Mouse (Mus musculus) liver, embryonic 16.5 days (tissue): ENCODE measurements around the gene Galr3. TPM values are rescaled to one million over a fixed set of nuclear protein-coding genes. Genes with fewer than 3 reads are reported as not detected.

Source experiments
- ATAC-seq: fragments of 200-750 bp; cut with Nextera tagmentation; 2 replicates; pipeline ENCODE4 v1.8.0; 2017; ENCODE audit warnings: low read depth, mild to moderate bottlenecking, moderate number of reproducible peaks, moderate library complexity
- H3K27ac ChIP-seq: fragments of 300-500 bp; sonication (generic); 2 replicates; pipeline ENCODE4 v1.5.1; 2014; ENCODE audit warnings: mild to moderate bottlenecking, low read length
- H3K27me3 ChIP-seq: fragments of 300-500 bp; sonication (generic); 2 replicates; pipeline ENCODE4 v1.6.1; 2014; ENCODE audit warnings: low read depth, low read length, mixed read lengths; ENCODE audit not compliant: control insufficient read depth, insufficient read depth
- H3K36me3 ChIP-seq: fragments of 300-500 bp; sonication (generic); 2 replicates; pipeline ENCODE4 v1.6.1; 2014; ENCODE audit warnings: mild to moderate bottlenecking; ENCODE audit not compliant: control insufficient read depth, insufficient read depth
- H3K4me1 ChIP-seq: fragments of 300-500 bp; sonication (generic); 2 replicates; pipeline ENCODE4 v1.6.1; 2014; ENCODE audit warnings: low read depth, low read length, mixed read lengths; ENCODE audit not compliant: control insufficient read depth
- H3K4me2 ChIP-seq: fragments of 300-500 bp; sonication (generic); 2 replicates; pipeline ENCODE4 v1.6.1; 2014; ENCODE audit warnings: low read depth, low read length, mixed read lengths
- H3K4me3 ChIP-seq: fragments of 300-500 bp; sonication (generic); 2 replicates; pipeline ENCODE4 v1.5.1; 2014; ENCODE audit warnings: low read depth, mild to moderate bottlenecking, low read length
- H3K9ac ChIP-seq: fragments of 300-500 bp; sonication (generic); 2 replicates; pipeline ENCODE4 v1.6.1; 2014; ENCODE audit warnings: low read depth, low read length
- H3K9me3 ChIP-seq: fragments of 300-500 bp; sonication (generic); replicated peaks from 2 replicates; pipeline ENCODE4 v1.6.1; 2016; ENCODE audit warnings: low read length; ENCODE audit not compliant: control insufficient read depth
- WGBS: fragments of 180-500 bp; shearing (Covaris S2); extraction: QIAGEN DNeasy Blood & Tissue Kit; methylation state at CpG from one replicate; pipeline ENCODE4 v1.1.7; 2014; ENCODE audit not compliant: insufficient replicate concordance; 5-methylcytosine and 5-hydroxymethylcytosine counted together
- polyA plus RNA-seq: library from polyadenylated mRNA; unstranded; fragments of >200 nt; fragmentation: Nextera tagmentation; extraction: Ambion mirVana; gene quantifications from 2 replicates; pipeline ENCODE4 v1.2.1, GENCODE M21; 2015

Gene Galr3
- polyA plus RNA-seq, 1 experiment from 2014 or later = 0.20 TPM

- peak overlapping the region; percentile 31 for H3K4me2 ChIP-seq
- H3K27ac ChIP-seq = peak overlapping the region; percentile 70
- WGBS = 50% methylated on average over 6 of the region's 6 CpGs
- H3K9ac ChIP-seq = no peak overlapping the region
- H3K4me3 ChIP-seq = no peak overlapping the region
- H3K27me3 ChIP-seq = no peaks in the 10 kb centered on the region
- peak; percentile 17 for ATAC-seq
- H3K36me3 ChIP-seq = peaks cover 80% of the 10 kb centered on the region
- H3K4me1 ChIP-seq = peaks cover 43% of the 10 kb centered on the region
- H3K9me3 ChIP-seq = no peaks in the 10 kb centered on the region
These were observed 16.2 kb downstream of the Galr3 start for GRCm38 (mm10) chr15:79057850-79058249.

- Histone ChIP-seq H3K9me3 (no peaks in the 10 kb centered on the region), H3K4me3 (peak overlapping the region; percentile 92)
These were observed 19.3 kb downstream of the Galr3 start for GRCm38 (mm10) chr15:79060887-79061565.

GRCm38 (mm10) chr15:79062376-79063159 is 20.9 kb downstream of the Galr3 start, which contains the start of gene Ankrd54:
Gene Ankrd54 (minus strand): TSS chr15:79062893.
- Histone ChIP-seq H3K4me1 (peaks cover 66% of the 10 kb centered on the region), H3K9me3 (no peaks in the 10 kb centered on the region), H3K36me3 (peaks cover 34% of the 10 kb centered on the region), H3K4me2 (peak within 1 kb of the TSS; percentile 78), H3K27ac (peak within 1 kb of the TSS; percentile 93), H3K9ac (peak within 1 kb of the TSS; percentile 90), H3K27me3 (no peaks in the 10 kb centered on the region), H3K4me3 (peak within 1 kb of the TSS; percentile 92)
- under 1% methylated on average over 80 of the region's 80 CpGs for WGBS
- peak; percentile 97 for ATAC-seq

More at GRCm38 (mm10) chr15:79060887-79061565, 19.3 kb downstream of the Galr3 start:
- Histone ChIP-seq H3K9ac (peak overlapping the region; percentile 90), H3K27me3 (no peaks in the 10 kb centered on the region), H3K27ac (0 out of 2 replicates have a peak overlapping the region, but pooled peaks have one; percentile 0), H3K4me2 (peak overlapping the region; percentile 71), H3K36me3 (peaks cover 48% of the 10 kb centered on the region), H3K4me1 (peaks cover 57% of the 10 kb centered on the region)
- ATAC-seq = no peak
- 68% methylated on average over 14 of the region's 14 CpGs for WGBS

GRCm38 (mm10) chr15:79063160-79063740 is 21.6 kb downstream of the Galr3 start:
- Histone ChIP-seq H3K4me1 (peaks cover 66% of the 10 kb centered on the region), H3K4me3 (peak overlapping the region; percentile 50), H3K27ac (peak overlapping the region; percentile 59), H3K9ac (peak overlapping the region; percentile 58), H3K27me3 (no peaks in the 10 kb centered on the region), H3K9me3 (no peaks in the 10 kb centered on the region), H3K4me2 (peak overlapping the region; percentile 78), H3K36me3 (peaks cover 27% of the 10 kb centered on the region)
- WGBS = 10% methylated on average over 14 of the region's 14 CpGs
- no peak for ATAC-seq

GRCm38 (mm10) chr15:79065086-79065770 is 23.5 kb downstream of the Galr3 start:
- H3K9ac ChIP-seq = no peak overlapping the region
- H3K4me3 ChIP-seq = no peak overlapping the region
- H3K27me3 ChIP-seq = no peaks in the 10 kb centered on the region
- no peaks in the 10 kb centered on the region for H3K9me3 ChIP-seq
- H3K4me2 ChIP-seq = no peak overlapping the region
- WGBS = 70% methylated on average over 8 of the region's 8 CpGs
- no peak for ATAC-seq
- H3K27ac ChIP-seq = peak overlapping the region; percentile 25; the same call in 1 of the 2 replicates
- H3K4me1 ChIP-seq = peaks cover 62% of the 10 kb centered on the region
- H3K36me3 ChIP-seq = peaks cover 7% of the 10 kb centered on the region

- Histone ChIP-seq H3K27ac (no peak overlapping the region), H3K9ac (no peak overlapping the region), H3K4me2 (no peak overlapping the region), H3K27me3 (no peaks in the 10 kb centered on the region), H3K36me3 (no peaks in the 10 kb centered on the region), H3K4me1 (peaks cover 51% of the 10 kb centered on the region), H3K4me3 (no peak overlapping the region), H3K9me3 (no peaks in the 10 kb centered on the region)
- no peak for ATAC-seq
- WGBS = 59% methylated on average over 2 of the region's 2 CpGs
These were observed 24.6 kb downstream of the Galr3 start for GRCm38 (mm10) chr15:79066276-79066675.

- Histone ChIP-seq H3K36me3 (no peaks in the 10 kb centered on the region), H3K9me3 (no peaks in the 10 kb centered on the region), H3K4me1 (peaks cover 50% of the 10 kb centered on the region), H3K4me3 (no peak overlapping the region), H3K9ac (no peak overlapping the region; the same call in 1 of the 2 replicates), H3K4me2 (peak overlapping the region; percentile 47), H3K27ac (peak overlapping the region; percentile 77), H3K27me3 (no peaks in the 10 kb centered on the region)
- WGBS = 20% methylated on average over 3 of the region's 3 CpGs
- ATAC-seq = peak; percentile 6
These were observed 25.9 kb downstream of the Galr3 start for GRCm38 (mm10) chr15:79067631-79068030.

- peak overlapping the region; percentile 77 for H3K27ac ChIP-seq
- peaks cover 48% of the 10 kb centered on the region for H3K4me1 ChIP-seq
- ATAC-seq = peak; percentile 80
- WGBS = 44% methylated on average over 3 of the region's 3 CpGs
- no peak overlapping the region for H3K4me3 ChIP-seq
- peak overlapping the region; percentile 12; the same call in 1 of the 2 replicates for H3K9ac ChIP-seq
- peak overlapping the region; percentile 47 for H3K4me2 ChIP-seq
- no peaks in the 10 kb centered on the region for H3K36me3 ChIP-seq
- no peaks in the 10 kb centered on the region for H3K9me3 ChIP-seq
- no peaks in the 10 kb centered on the region for H3K27me3 ChIP-seq
These were observed 26.7 kb downstream of the Galr3 start for GRCm38 (mm10) chr15:79068416-79068815.
